Mouse (Mus musculus) lung, postnatal 4 days (tissue): Measurements from ENCODE around the gene 1700129C05Rik.

Experiments used
- DNase-seq, 2 experiments: peaks; one replicate each; pipeline ENCODE4 v3.0.0; 2021

Gene 1700129C05Rik

DNA sequence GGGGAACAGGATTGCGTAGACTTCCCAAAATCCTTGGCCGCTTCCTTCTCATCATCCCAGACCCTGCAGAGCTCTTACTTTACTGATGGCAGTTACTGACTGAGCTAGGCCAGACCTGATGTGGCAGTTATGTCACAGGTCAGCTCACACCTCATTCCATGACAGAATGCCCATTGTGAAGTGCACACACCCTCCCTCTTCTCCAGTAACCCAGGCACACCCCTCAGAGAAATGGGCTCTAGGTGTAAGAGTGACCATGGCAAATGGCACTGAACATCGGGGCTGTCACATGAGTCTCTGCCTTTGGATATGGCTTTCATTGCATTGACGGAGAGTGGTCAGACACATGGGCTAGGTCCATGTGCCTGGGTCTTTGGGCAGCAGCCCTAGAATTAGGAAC is at the start of gene 1700129C05Rik:
TSS of gene 1700129C05Rik (minus strand) at position 101 of the 400 bp plus-strand sequence.
- no peak for DNase-seq

GRCm38 (mm10) chr14:59186121-59186520 is 43.4 kb upstream of the 1700129C05Rik start:
- no peak for DNase-seq

- no peak for DNase-seq
Observed at GRCm38 (mm10) chr14:59185514-59185913, 42.8 kb upstream of the 1700129C05Rik start.

DNA sequence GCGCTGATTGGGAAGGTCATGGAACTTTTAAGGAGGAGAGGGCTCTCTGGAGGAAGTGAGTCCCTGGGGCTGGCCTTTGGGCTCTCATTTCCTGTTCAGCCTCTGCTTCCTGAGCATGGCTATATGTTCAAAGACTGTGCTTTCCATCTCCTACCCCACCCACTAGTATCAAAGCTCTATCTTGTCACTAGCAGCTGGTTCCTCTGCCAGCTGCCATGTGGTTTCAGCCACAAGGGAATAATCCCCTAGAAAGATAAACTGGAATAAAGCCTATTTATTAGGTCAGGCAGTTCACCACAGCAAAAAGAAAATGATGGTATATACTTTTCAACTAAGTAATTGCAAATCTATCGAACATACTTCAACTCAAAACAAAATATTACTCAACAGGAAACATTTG is 40.0 kb upstream of the 1700129C05Rik start:
- no peak for DNase-seq

DNA sequence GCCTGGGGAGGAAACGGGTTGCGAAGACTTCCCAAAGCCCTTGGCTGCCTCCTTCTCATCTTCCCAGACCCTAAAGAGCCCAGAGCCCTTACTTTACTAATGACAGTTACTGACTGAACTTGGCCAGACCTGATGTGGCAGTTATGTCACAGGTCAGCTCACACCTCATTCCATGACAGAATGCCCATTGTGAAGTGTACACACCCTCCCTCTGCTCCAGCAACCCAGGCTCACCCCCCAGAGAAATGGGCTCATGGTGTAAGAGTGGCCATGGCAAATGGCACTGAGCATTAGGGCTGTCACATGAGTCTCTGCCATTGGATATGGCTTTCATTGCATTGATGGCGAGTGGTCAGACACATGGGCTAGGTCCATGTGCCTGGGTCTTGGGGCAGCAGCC is 36.0 kb upstream of the 1700129C05Rik start, which contains the start of gene Gm5142:
TSS of gene Gm5142 (minus strand) at position 101 of the 400 bp plus-strand sequence.
- DNase-seq, result no peak

- DNase-seq, result no peak
Observed at GRCm38 (mm10) chr14:59157016-59157698, 14.5 kb upstream of the 1700129C05Rik start.

DNA sequence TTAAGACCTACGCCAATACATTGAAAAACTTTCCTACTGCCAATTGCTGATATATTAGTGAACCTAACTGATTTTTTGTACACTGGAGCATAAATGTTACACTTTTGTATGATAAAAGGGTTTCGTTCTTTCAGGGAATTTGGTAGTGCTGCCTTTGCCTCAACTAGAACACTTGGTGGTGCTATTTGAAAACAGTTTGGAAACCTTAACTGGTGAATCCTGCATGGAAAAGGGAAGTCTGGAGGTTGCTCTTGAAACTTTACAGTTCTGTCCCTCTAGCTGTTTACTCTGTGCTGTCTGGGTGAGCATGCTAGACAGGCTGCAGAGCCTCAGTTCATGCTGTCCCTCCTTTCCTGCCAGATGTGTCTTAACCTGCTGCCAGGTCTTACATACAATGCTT is 12.9 kb upstream of the 1700129C05Rik start:
- no peak for DNase-seq

DNA sequence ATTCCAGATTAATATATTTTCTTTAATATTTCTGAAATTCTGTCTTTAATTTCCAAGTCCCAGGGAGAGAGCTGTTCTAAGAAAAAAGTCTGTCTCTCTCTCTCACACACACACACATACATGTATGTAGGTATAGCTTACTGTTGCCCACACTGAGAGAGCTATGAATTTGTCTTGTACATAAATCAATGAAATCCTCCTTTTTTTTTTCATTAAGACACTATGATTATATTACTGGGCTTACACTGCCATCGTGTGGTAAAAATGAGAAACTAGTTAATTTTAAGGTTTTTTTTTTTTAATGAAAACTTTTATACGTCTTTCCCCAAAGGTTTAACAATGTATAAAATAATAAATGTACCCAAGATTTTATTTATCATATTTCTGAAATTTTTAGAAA is 28.4 kb downstream of the 1700129C05Rik start:
- no peak for DNase-seq

- DNase-seq, result no peak
Observed at GRCm38 (mm10) chr14:59104006-59104605, 38.6 kb downstream of the 1700129C05Rik start.

DNA sequence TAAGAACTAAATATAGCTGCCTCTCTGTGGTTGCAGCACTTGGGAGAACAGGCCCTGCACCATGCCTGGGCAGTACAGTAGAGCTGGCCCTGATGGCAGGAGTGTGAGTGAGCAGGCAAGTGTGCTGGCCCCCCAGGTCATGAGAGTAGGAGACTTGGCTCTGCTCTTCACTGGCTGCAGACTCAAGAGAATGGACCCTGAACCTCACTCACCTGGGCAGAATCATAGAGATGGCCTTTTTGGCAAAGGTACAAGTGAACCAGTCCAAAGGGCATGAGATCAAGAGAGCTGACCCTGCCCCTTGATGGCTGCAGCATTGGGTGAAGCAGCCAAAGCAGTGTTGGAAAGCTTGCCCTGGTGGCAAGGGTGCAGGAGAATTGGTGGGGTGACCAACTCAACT is 49.1 kb downstream of the 1700129C05Rik start:
- DNase-seq, result no peak

DNA sequence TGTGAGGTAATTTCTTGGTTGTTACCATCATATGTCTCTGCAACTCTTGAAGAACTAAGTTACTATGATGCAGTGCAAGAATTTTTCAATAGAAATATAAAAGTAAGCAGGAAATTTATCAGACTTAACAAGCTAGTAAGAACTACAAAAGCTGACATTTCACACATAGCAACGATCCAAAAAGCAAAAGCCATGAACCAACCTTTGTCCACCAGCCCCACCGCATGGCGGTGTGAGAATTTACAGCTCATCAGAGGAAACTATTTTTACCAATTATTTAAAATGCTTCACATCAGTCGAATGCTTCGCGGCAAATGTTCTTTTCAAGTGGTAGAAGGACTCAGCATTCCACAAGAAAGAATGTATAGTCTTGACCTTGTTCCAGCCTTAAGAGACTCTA is 58.3 kb downstream of the 1700129C05Rik start:
- DNase-seq, result peak; percentile 52 to 54
